Mouse (Mus musculus) NIH3T3 (cell line): ENCODE data around the gene Txnrd1.

ENCODE experiments used
- DNase-seq: peaks from one replicate; pipeline ENCODE4 v3.0.0-alpha.2; 2012; ENCODE audit warnings: low read depth

Gene Txnrd1

DNA sequence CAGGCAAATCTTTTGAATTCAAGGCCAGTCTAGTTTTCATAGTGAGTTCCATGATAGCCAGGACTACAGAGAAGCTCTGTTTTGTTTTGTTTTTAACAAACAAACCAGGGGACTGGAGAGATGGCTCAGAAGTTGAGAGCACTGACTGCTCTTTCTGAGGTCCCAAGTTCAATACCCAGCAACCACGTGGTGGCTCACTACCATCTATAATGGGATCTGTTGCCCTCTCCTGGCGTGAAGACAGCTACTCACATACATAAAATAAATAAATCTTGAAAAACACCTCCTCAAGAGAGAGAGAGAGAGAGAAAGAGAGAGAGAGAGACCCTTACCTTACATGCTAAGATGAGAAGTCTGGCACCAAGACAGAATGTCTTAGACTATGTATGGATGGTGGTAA lies 84.9 kb downstream of the Txnrd1 start:
- DNase-seq: no peak

DNA sequence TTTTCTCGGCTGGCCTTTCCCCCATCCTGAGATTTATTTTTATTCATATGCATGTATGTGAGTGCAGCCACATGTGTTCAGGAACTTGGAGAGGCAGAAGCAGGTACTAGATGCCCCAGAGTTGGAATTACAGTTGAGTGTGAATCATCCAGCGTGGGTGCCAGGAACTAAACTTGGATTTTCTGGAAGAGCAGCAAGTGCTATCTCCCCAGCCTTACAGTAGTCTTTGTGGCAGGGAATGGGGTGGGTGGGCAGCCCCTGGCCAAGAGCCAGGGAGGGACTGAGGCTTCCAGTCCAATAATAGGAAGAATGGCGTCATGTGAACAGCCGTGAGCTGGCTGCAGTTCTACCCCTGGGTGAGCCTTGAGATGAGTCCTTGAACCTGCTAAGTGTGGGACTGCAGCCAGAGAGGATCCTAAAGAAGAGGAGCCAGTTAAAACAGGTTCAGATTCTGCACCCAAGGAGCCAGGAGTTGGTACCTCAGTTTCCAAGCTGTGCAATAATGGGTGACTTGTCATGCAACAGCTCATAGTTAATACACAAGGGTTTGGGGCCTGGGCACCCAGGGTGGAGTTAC lies 85.7 kb downstream of the Txnrd1 start:
- peak; percentile 24 for DNase-seq

DNA sequence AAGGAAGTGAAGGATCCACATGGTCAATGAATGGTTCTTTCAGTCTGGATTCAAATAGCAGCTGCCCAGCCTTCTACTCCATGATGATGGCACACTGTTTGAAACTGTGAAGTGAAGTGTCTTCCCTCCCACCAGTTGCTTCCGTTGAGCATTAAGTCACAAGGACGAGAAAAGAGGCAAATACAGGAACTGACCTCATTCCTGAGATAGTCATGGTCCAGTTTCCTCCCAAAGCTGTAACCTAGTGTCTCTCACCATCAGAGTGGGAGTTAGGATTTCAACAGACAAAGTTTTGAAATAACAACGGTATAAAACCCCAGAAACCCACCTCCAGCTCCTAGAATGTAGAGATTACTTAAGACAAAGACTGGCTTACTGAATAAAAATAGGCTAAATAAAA lies 89.8 kb downstream of the Txnrd1 start:
- DNase-seq: no peak

DNA sequence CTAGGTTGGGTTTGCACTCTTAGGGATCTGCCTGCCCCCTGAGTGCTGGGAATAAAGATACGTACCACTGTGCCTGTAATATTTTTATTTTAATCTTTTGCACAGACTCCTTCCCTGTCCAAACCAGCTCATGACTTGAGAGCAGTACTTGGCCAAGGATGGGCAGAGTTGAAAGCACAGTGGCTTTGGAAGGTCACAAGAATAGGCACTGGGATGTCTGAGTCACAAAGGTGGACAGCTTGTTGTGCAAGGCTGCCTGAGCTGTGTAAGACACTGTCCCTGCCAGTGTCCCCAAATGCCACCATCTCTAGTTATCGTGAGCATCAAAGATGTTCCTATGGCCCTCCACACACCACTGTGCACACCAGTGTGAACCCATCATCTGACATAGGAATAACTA lies 91.0 kb downstream of the Txnrd1 start:
- no peak for DNase-seq

DNA sequence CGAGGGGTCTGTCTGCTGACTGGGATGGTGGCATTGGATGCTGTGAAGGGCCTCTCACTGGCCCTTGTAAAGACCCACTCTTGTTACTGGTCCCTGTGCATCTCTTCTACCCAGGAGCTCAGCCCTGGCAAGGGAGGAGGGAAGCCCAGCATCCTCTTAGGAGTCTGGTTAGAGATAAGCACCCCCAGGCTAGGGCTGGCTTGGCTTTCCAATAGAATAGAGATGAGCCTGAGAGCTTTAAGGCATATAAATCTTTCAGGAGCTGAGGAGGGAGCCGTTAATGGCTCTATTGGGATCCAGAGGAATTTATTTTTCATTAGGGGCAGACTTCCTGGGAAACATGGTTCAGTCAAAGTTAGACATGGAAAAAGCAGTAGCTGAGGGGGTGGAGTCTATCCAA lies 91.9 kb downstream of the Txnrd1 start:
- no peak for DNase-seq

DNA sequence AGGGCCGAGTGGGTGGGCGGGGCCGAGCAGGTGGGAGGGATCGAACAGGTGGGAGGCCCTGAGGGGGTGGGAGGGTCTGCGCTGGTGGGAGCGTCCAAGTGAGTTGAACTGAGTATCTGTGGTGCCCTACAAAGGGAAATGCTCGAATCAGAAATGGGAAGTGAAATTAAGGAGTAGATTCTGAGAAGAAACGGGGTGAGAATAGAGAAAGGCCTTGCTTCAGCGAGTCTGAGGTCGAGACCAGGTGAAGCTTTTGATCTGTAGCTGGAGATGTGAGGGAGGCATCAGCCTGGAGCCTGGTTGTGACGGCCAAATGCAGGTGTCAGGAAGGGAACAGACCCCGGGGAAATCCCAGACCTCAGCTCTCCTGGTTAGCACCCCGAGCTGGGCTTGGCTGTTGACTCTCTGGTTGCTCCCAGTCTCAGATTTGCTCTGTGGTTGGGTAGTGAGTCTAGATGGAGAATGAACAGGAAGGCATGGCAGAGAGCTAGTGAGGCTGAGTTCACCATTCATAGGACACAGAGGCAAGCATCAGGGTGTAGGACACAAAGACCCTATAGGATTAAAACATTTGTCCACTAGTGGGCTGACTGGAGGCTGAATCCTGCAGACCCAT lies 101.4 kb downstream of the Txnrd1 start:
- no peak for DNase-seq

DNA sequence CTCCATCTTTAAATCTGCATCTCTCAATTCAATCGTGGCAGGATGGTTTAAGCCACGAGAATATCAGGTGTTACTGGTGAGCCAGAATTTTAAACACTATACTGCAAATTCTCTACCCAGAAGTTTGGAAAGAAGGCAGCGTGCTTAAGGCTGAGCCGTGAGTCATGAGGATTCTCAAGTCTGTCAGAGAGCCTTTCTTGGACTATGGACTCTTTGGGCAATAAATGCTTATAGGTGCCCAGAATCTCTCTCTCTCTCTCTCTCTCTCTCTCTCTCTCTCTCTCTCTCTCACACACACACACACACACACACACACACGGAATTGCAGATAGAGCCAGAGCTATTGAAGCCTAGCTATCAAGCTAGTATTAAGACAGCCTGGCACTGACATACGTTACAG lies 102.0 kb downstream of the Txnrd1 start:
- no peak for DNase-seq
